Mouse (Mus musculus): ENCODE data around the gene Kif26a. TPM values are rescaled to one million over a fixed set of nuclear protein-coding genes. Genes with fewer than 3 reads are reported as not detected.

The Kif26a gene
- polyA plus RNA-seq, 1 experiment: 0.02 TPM

DNA sequence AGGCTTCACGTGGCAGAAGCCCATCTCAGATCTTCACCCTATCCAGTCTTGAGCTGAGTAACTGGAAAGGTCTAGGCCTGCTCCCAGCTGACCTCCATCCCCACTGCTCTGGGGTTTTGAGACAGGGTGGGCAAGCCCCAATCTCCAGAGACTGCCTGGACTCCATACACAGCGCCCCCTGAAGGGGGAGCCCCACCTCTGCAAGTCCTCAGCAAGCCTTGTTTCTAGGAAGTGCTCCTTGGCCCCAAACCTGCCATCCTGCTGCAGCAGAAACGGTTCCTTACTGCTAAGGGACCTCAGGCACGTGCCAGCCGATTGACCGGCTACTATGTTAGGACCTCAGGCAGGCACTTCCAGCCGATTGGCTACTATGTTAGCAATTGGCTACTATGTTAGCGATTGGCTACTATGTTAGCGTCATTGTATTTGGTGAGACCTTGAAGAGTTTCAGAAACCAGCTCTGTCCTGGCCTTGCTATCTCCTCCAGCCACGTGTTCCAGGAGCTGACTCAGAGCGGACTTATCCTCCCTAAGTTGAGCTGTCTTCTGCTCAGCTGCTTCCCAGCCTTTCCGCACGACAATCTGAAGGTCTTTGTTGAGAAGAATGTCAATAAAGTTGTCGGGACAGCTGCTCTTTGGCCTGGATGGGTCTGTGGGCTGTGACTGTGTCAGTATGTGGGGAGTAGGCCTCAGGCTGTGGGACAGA, 18.9 kb upstream of the Kif26a start:
- H3K4me2 ChIP-seq (ENCODE audit: low read depth): no peak overlapping the region
- no peak overlapping the region for H3ac ChIP-seq (ENCODE audit: control insufficient read depth, insufficient read length)
- H3K27me3 ChIP-seq (ENCODE audit: control insufficient read depth, insufficient read depth, insufficient read length): peaks cover 51% of the 10 kb centered on the region

DNA sequence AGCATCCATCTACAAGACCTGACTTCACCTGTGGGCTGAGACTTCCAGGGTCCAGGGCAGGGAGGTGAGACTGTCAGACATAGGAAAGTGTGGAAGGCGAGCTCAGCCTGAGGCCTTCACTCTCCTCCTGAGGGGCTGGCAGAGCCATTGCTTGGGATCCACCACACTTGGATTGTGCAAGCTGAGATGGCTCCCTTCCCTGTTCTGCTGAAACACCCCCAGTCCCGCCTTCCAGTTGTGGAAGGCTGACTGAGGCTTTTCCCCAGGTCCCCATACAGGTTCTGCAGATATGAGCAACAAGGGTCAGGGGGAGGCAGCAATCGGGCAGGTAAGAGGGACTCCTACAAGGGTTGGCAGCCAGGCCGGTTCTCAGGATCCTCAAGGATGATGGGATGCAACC, 17.5 kb upstream of the Kif26a start:
- no peak for TF ChIP-seq POLR2A (IDR thresholded peaks at IDR 0.05; ENCODE audit: insufficient read length, low read depth)
- no peak for TF ChIP-seq USF1 (IDR thresholded peaks at IDR 0.05; ENCODE audit: low read depth)
- no peak for TF ChIP-seq TCF3 (IDR thresholded peaks at IDR 0.05; ENCODE audit: insufficient read length, low read depth)
- no peak for TF ChIP-seq MYOD1 (IDR thresholded peaks at IDR 0.05; ENCODE audit: control insufficient read depth in 1 of 3, insufficient read length in 2 of 3, low read depth in 2 of 3)
- TF ChIP-seq MYOG (IDR thresholded peaks at IDR 0.05; ENCODE audit: control insufficient read depth in 1 of 3, insufficient read depth in 1 of 3, insufficient read length in 2 of 3, low read depth in 2 of 3): no peak
- TF ChIP-seq SRF (IDR thresholded peaks at IDR 0.05; ENCODE audit: control insufficient read depth, insufficient read length, low read depth): no peak
- TF ChIP-seq E2F4 (IDR thresholded peaks at IDR 0.05; ENCODE audit: insufficient read depth): no peak
- TF ChIP-seq POLR2AphosphoS2 (IDR thresholded peaks at IDR 0.05; ENCODE audit: insufficient read length, low read depth): no peak
- no peaks in the 10 kb centered on the region for H3K79me2 ChIP-seq (ENCODE audit: control insufficient read depth, insufficient read depth)
- H3K4me3 ChIP-seq: no peak overlapping the region
- H3K36me3 ChIP-seq (ENCODE audit: control insufficient read depth, insufficient read depth): no peaks in the 10 kb centered on the region
- H3K27me3 ChIP-seq (ENCODE audit: control insufficient read depth, insufficient read depth, insufficient read length): peaks cover 52% of the 10 kb centered on the region
- H3ac ChIP-seq (ENCODE audit: control insufficient read depth, insufficient read length): no peak overlapping the region
- no peak overlapping the region for H3K4me2 ChIP-seq (ENCODE audit: low read depth)

More for the DNA sequence above, 18.9 kb upstream of the Kif26a start:
- no peaks in the 10 kb centered on the region for H3K36me3 ChIP-seq (ENCODE audit: control insufficient read depth, insufficient read depth)
- no peak for TF ChIP-seq CEBPB (IDR thresholded peaks at IDR 0.05; ENCODE audit: insufficient read depth, poor library complexity, severe bottlenecking)
- no peak for TF ChIP-seq POLR2A (IDR thresholded peaks at IDR 0.05; ENCODE audit: insufficient read length, low read depth)
- TF ChIP-seq MYOD1 (IDR thresholded peaks at IDR 0.05; ENCODE audit: control insufficient read depth in 1 of 3, insufficient read length in 2 of 3, low read depth in 2 of 3): no peak
- no peak for TF ChIP-seq TCF3 (IDR thresholded peaks at IDR 0.05; ENCODE audit: insufficient read length, low read depth)
- TF ChIP-seq SRF (IDR thresholded peaks at IDR 0.05; ENCODE audit: control insufficient read depth, insufficient read length, low read depth): no peak
- TF ChIP-seq E2F4 (IDR thresholded peaks at IDR 0.05; ENCODE audit: insufficient read depth): no peak
- no peak for TF ChIP-seq USF1 (IDR thresholded peaks at IDR 0.05; ENCODE audit: low read depth)
- TF ChIP-seq REST (IDR thresholded peaks at IDR 0.05; ENCODE audit: insufficient read depth, insufficient read length): no peak
- no peak for TF ChIP-seq MYOG (IDR thresholded peaks at IDR 0.05; ENCODE audit: control insufficient read depth in 1 of 3, insufficient read depth in 1 of 3, insufficient read length in 2 of 3, low read depth in 2 of 3)
- no peak for TF ChIP-seq POLR2AphosphoS2 (IDR thresholded peaks at IDR 0.05; ENCODE audit: insufficient read length, low read depth)
- no peaks in the 10 kb centered on the region for H3K79me2 ChIP-seq (ENCODE audit: control insufficient read depth, insufficient read depth)
- no peak overlapping the region for H3K4me3 ChIP-seq

DNA sequence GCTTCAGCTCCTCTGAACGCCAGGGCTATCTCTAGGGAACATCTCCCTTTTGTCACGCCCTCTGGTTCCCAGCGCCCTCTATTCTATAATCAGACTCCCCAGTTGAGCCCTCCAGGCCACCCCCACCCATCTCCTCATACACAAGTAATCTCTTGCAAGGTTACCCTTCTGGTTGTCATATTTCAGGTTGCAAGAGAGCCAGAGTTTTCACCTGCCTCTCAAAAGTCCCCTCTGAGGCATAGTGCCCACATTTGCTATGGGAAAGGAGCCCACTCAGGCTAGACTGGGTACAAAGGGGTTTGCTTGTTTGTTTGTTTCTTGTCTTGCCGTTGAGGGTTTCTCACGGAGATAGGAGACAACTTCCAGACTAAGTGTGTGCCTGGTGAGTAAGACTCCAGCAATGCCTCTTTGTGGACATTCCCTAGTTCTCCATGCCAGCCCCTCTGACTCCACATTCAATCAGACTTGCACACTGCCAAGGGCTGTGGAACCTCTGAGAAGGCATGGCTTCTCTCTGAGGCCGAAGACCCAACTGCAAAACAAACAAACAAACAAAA, 16.6 kb upstream of the Kif26a start:
- Histone ChIP-seq H3K4me3 (peak overlapping the region; percentile 11), H3K36me3 (ENCODE audit: control insufficient read depth, insufficient read depth) (no peaks in the 10 kb centered on the region), H3K4me2 (ENCODE audit: low read depth) (peak overlapping the region; percentile 62), H3ac (ENCODE audit: control insufficient read depth, insufficient read length) (no peak overlapping the region), H3K27me3 (ENCODE audit: control insufficient read depth, insufficient read depth, insufficient read length) (peaks cover 48% of the 10 kb centered on the region), H3K79me2 (ENCODE audit: control insufficient read depth, insufficient read depth) (no peaks in the 10 kb centered on the region)
- TF ChIP-seq POLR2A (IDR thresholded peaks at IDR 0.05; ENCODE audit: insufficient read length, low read depth): no peak
- no peak for TF ChIP-seq MYOG (IDR thresholded peaks at IDR 0.05; ENCODE audit: control insufficient read depth in 1 of 3, insufficient read depth in 1 of 3, insufficient read length in 2 of 3, low read depth in 2 of 3)
- no peak for TF ChIP-seq USF1 (IDR thresholded peaks at IDR 0.05; ENCODE audit: low read depth)

DNA sequence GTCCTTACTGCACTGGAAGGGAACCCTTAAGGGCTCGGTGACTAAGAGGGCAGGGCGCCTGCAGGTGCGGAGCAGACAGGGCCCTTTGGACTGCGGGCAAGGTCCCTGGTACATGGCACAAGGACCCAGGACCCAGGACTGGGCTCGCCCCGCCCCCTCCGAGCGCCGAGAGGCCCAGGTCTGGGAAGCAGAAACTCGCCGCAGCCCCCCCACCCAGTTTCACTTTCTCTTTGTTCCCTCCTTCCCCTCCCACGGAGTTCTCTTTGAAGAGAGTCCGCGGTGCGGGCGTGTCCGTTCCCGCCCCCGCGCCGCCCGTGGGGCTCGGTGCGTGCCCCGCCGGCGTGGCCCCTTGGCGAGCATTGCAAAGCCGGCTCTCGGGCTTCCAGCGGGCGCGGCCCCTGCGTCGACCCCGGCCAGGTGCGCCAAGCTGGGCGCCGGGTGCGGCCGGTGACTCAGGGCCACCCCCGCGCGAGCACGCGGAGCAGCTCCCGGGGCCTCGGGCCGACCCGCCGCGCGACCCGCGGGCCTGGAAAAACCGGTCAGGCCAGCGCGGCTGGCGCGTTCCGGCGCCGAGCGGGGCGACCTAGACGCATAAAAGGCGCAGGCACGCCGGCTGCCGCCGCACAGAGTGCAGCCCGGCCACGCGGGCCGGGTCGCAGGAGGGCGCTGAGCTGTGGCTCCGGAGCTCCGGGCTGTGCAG, 15.7 kb upstream of the Kif26a start:
- TF ChIP-seq POLR2AphosphoS2 (IDR thresholded peaks at IDR 0.05; ENCODE audit: insufficient read length, low read depth) (no peak), POLR2A (IDR thresholded peaks at IDR 0.05; ENCODE audit: insufficient read length, low read depth) (no peak), MYOD1 (IDR thresholded peaks at IDR 0.05; ENCODE audit: control insufficient read depth in 1 of 3, insufficient read length in 2 of 3, low read depth in 2 of 3) (peak in 1 of 3 experiments; percentile 20), MYOG (IDR thresholded peaks at IDR 0.05; ENCODE audit: control insufficient read depth in 1 of 3, insufficient read depth in 1 of 3, insufficient read length in 2 of 3, low read depth in 2 of 3) (no peak)
- Histone ChIP-seq H3ac (ENCODE audit: control insufficient read depth, insufficient read length) (no peak overlapping the region), H3K4me3 (peak overlapping the region; percentile 11), H3K36me3 (ENCODE audit: control insufficient read depth, insufficient read depth) (no peaks in the 10 kb centered on the region), H3K79me2 (ENCODE audit: control insufficient read depth, insufficient read depth) (no peaks in the 10 kb centered on the region), H3K4me2 (ENCODE audit: low read depth) (peak overlapping the region; percentile 62), H3K27me3 (ENCODE audit: control insufficient read depth, insufficient read depth, insufficient read length) (peaks cover 51% of the 10 kb centered on the region)

DNA sequence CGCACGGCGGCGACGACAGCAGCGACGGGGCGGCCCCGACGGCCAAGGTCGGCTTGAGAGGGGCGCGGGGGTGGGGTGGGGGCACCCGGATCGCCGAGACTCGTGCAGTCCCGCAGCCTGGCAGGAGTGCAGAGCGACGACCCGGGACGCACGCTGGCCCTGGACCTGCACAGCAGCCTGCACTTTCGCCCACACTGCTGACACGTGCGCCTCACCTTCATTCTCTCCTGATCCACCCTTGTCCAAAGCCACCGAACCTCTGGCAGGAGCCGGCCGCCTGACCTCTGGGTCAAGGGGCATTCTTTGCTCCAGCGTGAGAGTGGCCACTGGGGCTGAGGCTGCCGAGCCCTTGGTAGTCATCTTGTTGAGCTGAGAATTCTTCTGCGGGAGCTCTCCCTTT, 15.1 kb upstream of the Kif26a start:
- Histone ChIP-seq H3K27me3 (ENCODE audit: control insufficient read depth, insufficient read depth, insufficient read length) (peaks cover 51% of the 10 kb centered on the region), H3K4me3 (no peak overlapping the region), H3K36me3 (ENCODE audit: control insufficient read depth, insufficient read depth) (no peaks in the 10 kb centered on the region), H3ac (ENCODE audit: control insufficient read depth, insufficient read length) (no peak overlapping the region), H3K79me2 (ENCODE audit: control insufficient read depth, insufficient read depth) (no peaks in the 10 kb centered on the region), H3K4me2 (ENCODE audit: low read depth) (no peak overlapping the region)
- TF ChIP-seq MAX (IDR thresholded peaks at IDR 0.05; ENCODE audit: low read depth) (no peak), TCF12 (IDR thresholded peaks at IDR 0.05; ENCODE audit: insufficient read depth, poor library complexity, severe bottlenecking) (no peak), MYOG (IDR thresholded peaks at IDR 0.05; ENCODE audit: control insufficient read depth in 1 of 3, insufficient read depth in 1 of 3, insufficient read length in 2 of 3, low read depth in 2 of 3) (no peak), E2F4 (IDR thresholded peaks at IDR 0.05; ENCODE audit: insufficient read depth) (no peak), POLR2A (IDR thresholded peaks at IDR 0.05; ENCODE audit: insufficient read length, low read depth) (no peak), REST (IDR thresholded peaks at IDR 0.05; ENCODE audit: insufficient read depth, insufficient read length) (no peak), POLR2AphosphoS2 (IDR thresholded peaks at IDR 0.05; ENCODE audit: insufficient read length, low read depth) (no peak), TCF3 (IDR thresholded peaks at IDR 0.05; ENCODE audit: insufficient read length, low read depth) (no peak), SRF (IDR thresholded peaks at IDR 0.05; ENCODE audit: control insufficient read depth, insufficient read length, low read depth) (no peak), CEBPB (IDR thresholded peaks at IDR 0.05; ENCODE audit: insufficient read depth, poor library complexity, severe bottlenecking) (no peak), MYOD1 (IDR thresholded peaks at IDR 0.05; ENCODE audit: control insufficient read depth in 1 of 3, insufficient read length in 2 of 3, low read depth in 2 of 3) (no peak), USF1 (IDR thresholded peaks at IDR 0.05; ENCODE audit: low read depth) (no peak)

All from myocyte (in vitro differentiated cells).